Mouse (Mus musculus) heart, postnatal 0 days (tissue): ENCODE data around the gene Hist1h4m. TPM values are rescaled to one million over a fixed set of nuclear protein-coding genes. Genes with fewer than 3 reads are reported as not detected.
"Not testable (repeated sequence)": the region's sequence is repeated elsewhere in the genome, so short reads cannot be mapped to it uniquely, and the experiment has no call there.

Experiments
- ATAC-seq: fragments of 200-750 bp; cut with Nextera tagmentation; 2 replicates; pipeline ENCODE4 v1.8.0; 2017; ENCODE audit warnings: low read depth, moderate number of reproducible peaks, moderate library complexity; ENCODE audit not compliant: insufficient read depth
- DNase-seq: peaks from one replicate; pipeline ENCODE4 v3.0.0-alpha.2; 2016; ENCODE audit warnings: low spot score
- H3K27ac ChIP-seq: fragments of 300-500 bp; sonication (generic); 2 replicates; pipeline ENCODE4 v1.5.1; 2014; ENCODE audit warnings: low read depth, mild to moderate bottlenecking
- H3K27me3 ChIP-seq: fragments of 300-500 bp; sonication (generic); 2 replicates; pipeline ENCODE4 v1.6.1; 2014; ENCODE audit warnings: low read length, mixed read lengths; ENCODE audit not compliant: control insufficient read depth, insufficient read depth
- H3K36me3 ChIP-seq: fragments of 300-500 bp; sonication (generic); replicated peaks from 2 replicates; pipeline ENCODE4 v1.6.1; 2014; ENCODE audit warnings: low read length, mixed read lengths; ENCODE audit not compliant: control insufficient read depth, insufficient read depth
- H3K4me1 ChIP-seq: fragments of 300-500 bp; sonication (generic); 2 replicates; pipeline ENCODE4 v1.6.1; 2014; ENCODE audit warnings: antibody characterized with exemption; ENCODE audit not compliant: control insufficient read depth, insufficient read depth
- H3K4me2 ChIP-seq: fragments of 300-500 bp; sonication (generic); 2 replicates; pipeline ENCODE4 v1.6.1; 2014; ENCODE audit warnings: low read depth, mild to moderate bottlenecking, low read length, moderate library complexity
- H3K4me3 ChIP-seq: fragments of 300-500 bp; sonication (generic); 2 replicates; pipeline ENCODE4 v1.5.1; 2014; ENCODE audit warnings: low read depth, low read length
- H3K9ac ChIP-seq: fragments of 300-500 bp; sonication (generic); replicated peaks from 2 replicates; pipeline ENCODE4 v1.6.1; 2014; ENCODE audit warnings: low read depth, low read length, mixed read lengths
- H3K9me3 ChIP-seq: fragments of 300-500 bp; sonication (generic); replicated peaks from 2 replicates; pipeline ENCODE4 v1.6.1; 2016; ENCODE audit warnings: low read length; ENCODE audit not compliant: control insufficient read depth
- CTCF ChIP-seq: IDR thresholded peaks from 2 replicates; pipeline ENCODE4 v1.5.1; 2016; ENCODE audit warnings: antibody characterized with exemption, control low read depth, low read depth
- EP300 ChIP-seq: IDR thresholded peaks from 2 replicates; pipeline ENCODE4 v1.6.1; 2016; ENCODE audit warnings: antibody characterized with exemption, low read depth
- WGBS: fragments of 180-500 bp; shearing (Covaris S2); extraction: QIAGEN DNeasy Blood & Tissue Kit; methylation state at CpG from one replicate; pipeline ENCODE4 v1.1.7; 2014; 5-methylcytosine and 5-hydroxymethylcytosine counted together
- polyA plus RNA-seq: library from polyadenylated mRNA; unstranded; fragments of >200 nt; fragmentation: Nextera tagmentation; extraction: Ambion mirVana; gene quantifications from 2 replicates; pipeline ENCODE4 v1.2.1, GENCODE M21; 2015
- total RNA-seq: library from RNA; depleted of rRNA; stranded (reverse); fragments of >200 nt; gene quantifications from 2 replicates; pipeline ENCODE4 v1.2.3, GENCODE M21; 2014; ENCODE audit warnings: low replicate concordance

Gene Hist1h4m
- total and polyA plus RNA-seq, 2 experiments from 2014 or later: 2.7 TPM; not detected in 1

DNA sequence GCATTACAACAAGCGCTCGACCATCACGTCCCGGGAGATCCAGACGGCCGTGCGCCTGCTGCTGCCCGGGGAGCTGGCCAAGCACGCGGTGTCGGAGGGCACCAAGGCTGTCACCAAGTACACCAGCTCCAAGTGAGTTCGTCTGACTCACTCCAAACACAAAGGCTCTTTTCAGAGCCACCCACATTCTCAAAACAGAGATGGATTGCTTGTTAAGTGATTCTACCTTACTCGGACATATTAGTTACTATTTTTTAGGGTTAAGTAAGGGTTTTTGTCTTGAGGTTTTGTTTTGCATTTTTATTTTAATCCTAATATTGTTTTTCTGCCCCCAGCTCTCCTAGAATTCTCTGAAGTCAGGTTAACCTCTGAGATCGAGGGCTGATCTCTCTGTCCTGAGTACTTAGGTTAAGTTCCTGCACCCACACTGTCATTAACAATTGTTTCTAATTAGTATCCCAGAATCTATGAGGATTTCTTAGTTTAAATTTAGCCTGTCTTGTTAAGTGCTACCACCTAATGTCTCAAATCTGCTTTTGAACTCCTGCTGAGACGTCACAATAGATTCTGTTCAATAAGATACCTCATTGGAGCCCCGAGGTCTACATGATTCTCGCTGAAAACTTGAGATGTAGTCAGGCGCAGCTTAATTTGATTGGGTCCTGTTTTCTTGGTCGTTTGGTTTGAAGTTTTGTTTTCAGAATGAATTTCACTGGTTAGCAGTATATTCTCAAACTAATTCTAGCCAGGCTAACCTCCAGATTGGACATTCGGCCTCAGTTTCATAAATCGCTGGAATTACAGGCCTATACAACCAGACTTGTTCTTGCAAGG, 23.6 kb upstream of the Hist1h4m start:
- Histone ChIP-seq H3K36me3 (no peaks in the 10 kb centered on the region), H3K27me3 (no peaks in the 10 kb centered on the region), H3K4me2 (peak overlapping the region; percentile 50), H3K4me1 (peaks cover 30% of the 10 kb centered on the region), H3K9ac (no peak overlapping the region; the same call in 1 of the 2 replicates), H3K4me3 (peak overlapping the region; percentile 45; the same call in 1 of the 2 replicates), H3K9me3 (no peaks in the 10 kb centered on the region), H3K27ac (peak overlapping the region; percentile 77)
- ATAC-seq (peak; percentile 13; the same call in 1 of the 2 replicates), DNase-seq (no peak)
- 37% methylated on average over 14 of the region's 21 CpGs for WGBS
- no peak for TF ChIP-seq EP300
- no peak for TF ChIP-seq CTCF

DNA sequence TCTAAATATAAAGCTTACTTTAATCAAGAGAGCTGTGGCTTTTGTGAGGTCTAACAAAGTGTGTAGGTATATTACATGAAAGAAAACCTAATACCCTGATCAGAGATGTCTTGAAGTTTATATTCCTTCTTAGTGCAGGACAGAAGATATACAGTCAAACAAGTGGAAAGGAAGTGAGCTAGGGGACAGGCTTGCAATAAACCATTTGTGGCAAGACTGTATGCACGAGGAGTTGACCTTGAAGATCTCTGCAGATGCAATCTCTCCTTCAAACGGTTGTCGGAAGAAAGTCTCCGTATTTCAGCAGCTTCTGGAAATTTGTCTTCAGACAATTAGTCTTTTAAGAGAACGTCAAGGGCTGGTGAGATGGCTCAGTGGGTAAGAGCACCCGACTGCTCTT, 21.6 kb upstream of the Hist1h4m start:
- DNase-seq (no peak), ATAC-seq (no peak)
- Histone ChIP-seq H3K27ac (no peak overlapping the region), H3K4me2 (no peak overlapping the region), H3K9me3 (no peaks in the 10 kb centered on the region), H3K9ac (no peak overlapping the region), H3K36me3 (no peaks in the 10 kb centered on the region), H3K27me3 (no peaks in the 10 kb centered on the region), H3K4me1 (peaks cover 24% of the 10 kb centered on the region), H3K4me3 (no peak overlapping the region)
- WGBS: 57% methylated on average over 6 of the region's 6 CpGs
- no peak for TF ChIP-seq CTCF
- no peak for TF ChIP-seq EP300

DNA sequence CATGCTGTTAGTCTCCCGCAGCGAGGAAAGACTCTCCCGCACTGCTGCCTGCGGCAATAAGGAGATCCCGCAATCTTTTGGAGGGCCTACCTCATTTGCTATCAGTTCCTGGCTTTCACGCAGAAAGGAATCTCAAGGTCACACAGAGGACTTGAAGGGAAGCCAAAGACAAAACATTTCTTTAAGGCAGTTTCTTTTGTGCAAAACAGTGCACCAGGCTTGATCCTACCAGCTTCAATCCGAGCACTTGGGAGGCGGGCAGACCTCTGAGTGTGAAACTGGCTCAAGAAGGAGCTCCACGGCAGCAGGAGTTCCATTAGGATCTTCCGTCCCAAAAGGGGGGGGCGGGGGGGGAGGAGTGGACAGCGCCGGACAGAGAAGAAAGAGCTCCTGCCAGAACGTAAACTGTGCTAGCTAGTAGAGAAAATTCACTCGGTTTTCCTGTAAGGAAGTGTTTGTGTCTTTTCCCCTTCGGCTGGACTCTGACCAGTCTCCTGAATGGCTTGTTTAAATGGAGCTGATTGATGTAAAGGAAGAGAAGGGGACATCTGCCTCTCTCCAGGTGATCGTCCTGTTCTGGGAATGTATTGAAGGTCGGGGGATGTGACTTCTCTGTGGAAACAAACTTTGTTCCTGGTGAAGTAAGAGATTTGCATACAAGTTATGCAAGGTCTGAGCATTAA, 20.8 kb upstream of the Hist1h4m start:
- Histone ChIP-seq H3K27ac (no peak overlapping the region), H3K9me3 (no peaks in the 10 kb centered on the region), H3K4me2 (peak overlapping the region; percentile 60), H3K9ac (peak overlapping the region; percentile 18), H3K27me3 (no peaks in the 10 kb centered on the region), H3K4me3 (peak overlapping the region; percentile 30), H3K36me3 (no peaks in the 10 kb centered on the region), H3K4me1 (peaks cover 22% of the 10 kb centered on the region)
- ATAC-seq (no peak), DNase-seq (peak; percentile 18)
- TF ChIP-seq EP300 (no peak), CTCF (no peak)
- 7% methylated on average over 18 of the region's 18 CpGs for WGBS

DNA sequence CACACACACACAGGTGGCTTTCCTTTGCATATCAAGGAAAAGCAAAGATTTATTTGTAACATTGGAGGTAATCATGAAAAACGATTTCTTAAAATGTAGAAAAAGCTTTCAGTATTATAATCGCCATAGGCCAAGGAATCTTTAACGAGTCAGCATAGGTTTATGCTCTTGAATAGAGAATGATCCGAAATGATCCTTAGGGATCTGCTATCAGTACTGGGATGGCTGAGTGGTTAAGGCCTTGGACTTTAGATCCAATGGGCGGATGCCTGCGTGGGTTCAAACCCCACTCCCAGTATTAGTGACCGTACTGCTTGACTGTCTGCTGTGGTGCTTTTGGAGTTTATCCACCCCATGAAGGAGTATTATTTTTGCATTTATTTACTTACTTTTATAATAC, 16.0 kb upstream of the Hist1h4m start:
- TF ChIP-seq CTCF (no peak), EP300 (no peak)
- Histone ChIP-seq H3K4me1 (peaks cover 5% of the 10 kb centered on the region; the same call in 1 of the 2 replicates), H3K9ac (no peak overlapping the region), H3K9me3 (no peaks in the 10 kb centered on the region), H3K36me3 (no peaks in the 10 kb centered on the region), H3K4me3 (no peak overlapping the region), H3K4me2 (no peak overlapping the region), H3K27ac (no peak overlapping the region), H3K27me3 (no peaks in the 10 kb centered on the region)
- ATAC-seq (no peak), DNase-seq (no peak)
- 87% methylated on average over 7 of the region's 7 CpGs for WGBS

DNA sequence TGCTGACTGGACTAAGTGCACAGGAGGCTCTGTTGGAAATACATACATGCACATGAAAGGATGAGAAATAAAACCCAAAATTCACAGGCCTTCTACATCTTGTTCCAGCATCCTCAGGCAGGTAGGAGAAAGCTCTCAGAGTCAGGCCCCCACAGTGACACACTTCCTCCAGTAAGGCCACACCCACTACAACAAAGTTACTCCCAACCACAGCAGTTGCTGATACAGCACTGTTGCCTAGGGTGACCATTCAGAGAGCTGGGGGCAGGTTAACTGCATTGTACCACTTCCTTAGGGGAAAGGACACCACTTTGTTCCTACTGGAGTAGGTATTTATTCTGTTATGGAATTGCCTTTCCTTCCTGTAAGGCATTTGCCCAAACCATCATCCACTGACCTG, 14.4 kb upstream of the Hist1h4m start:
- H3K4me1 ChIP-seq, H3K4me3 ChIP-seq, H3K27me3 ChIP-seq, H3K4me2 ChIP-seq, ATAC-seq, DNase-seq, H3K9me3 ChIP-seq, H3K36me3 ChIP-seq, H3K27ac ChIP-seq, H3K9ac ChIP-seq: not testable (repeated sequence)

DNA sequence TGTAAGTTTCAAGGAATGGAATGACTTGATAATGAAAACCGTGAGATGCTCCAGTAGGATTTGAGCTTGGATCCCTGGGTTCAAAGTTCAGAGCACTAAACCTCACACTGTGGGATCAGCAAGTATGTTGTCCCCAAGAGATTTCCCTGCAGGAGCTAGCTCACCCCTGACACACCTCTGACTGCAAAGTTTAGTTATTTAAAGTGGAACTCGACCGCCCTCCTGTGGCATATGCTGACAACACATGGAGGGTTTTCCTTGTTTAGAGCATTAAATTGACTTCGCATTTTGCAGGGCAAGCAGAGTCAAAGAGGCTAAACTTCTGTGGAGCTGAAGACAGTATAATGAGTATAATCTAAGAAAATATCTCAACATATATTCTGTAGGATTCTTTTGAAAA, 8.5 kb upstream of the Hist1h4m start:
- ATAC-seq: peak; percentile 66; the same call in 1 of the 2 replicates
- H3K4me1 ChIP-seq, H3K4me3 ChIP-seq, H3K36me3 ChIP-seq, DNase-seq, H3K4me2 ChIP-seq, H3K9me3 ChIP-seq, H3K27me3 ChIP-seq, H3K9ac ChIP-seq, H3K27ac ChIP-seq: not testable (repeated sequence)
- WGBS: no CpG with 5 or more reads among the region's 4 CpGs

DNA sequence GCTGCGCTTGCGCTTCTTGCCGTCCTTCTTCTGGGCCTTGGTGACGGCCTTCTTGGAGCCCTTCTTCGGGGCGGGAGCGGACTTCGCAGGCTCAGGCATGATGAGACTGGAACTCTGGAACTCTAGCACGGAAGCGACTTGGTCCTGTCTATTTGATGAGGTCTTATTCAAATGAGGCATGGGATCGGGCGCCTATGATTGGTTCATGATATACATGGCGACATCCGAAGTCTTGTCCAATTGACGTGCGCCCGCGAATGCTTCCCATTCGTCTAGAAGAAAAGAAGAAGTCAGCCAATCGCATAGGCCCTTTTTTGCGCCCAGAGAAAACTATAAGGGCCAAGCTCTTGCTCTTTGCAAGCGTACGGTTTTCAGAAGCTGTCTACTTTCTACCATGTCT, 1.5 kb upstream of the Hist1h4m start, which contains the start of the genes Hist1h2bq and Hist1h2ao:
Gene Hist1h2bq (minus strand): TSS at position 125 of the 400 bp plus-strand sequence.
Gene Hist1h2ao (plus strand): TSS at position 393 of the 400 bp plus-strand sequence.
- not testable (repeated sequence) for H3K4me1 ChIP-seq, H3K9me3 ChIP-seq, H3K27ac ChIP-seq, H3K9ac ChIP-seq, H3K27me3 ChIP-seq, DNase-seq, H3K4me2 ChIP-seq, H3K36me3 ChIP-seq, H3K4me3 ChIP-seq
- peak; percentile 95 for ATAC-seq
- no CpG with 5 or more reads among the region's 23 CpGs for WGBS

DNA sequence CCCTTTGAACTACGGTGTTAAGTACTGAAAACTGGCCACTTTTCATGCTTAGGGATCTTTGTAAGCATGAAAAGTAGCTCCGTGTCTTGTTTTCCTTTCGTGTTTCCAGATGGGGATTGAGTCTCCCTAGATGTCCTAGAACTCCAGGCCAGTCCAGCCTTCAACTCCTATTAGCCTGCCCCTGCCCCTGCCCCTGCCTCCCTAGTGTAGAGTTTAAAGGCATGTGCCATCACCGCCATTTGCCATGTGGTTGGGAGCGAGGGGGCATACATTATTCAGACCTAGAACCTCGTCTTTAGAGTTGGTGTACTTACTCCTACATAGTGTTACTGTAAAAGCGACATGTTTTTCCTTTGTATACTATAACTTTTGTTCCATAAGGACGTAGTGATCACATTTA, 472 bp upstream of the Hist1h4m start:
- DNase-seq, H3K27me3 ChIP-seq, H3K4me2 ChIP-seq, H3K9ac ChIP-seq, H3K9me3 ChIP-seq, H3K4me3 ChIP-seq, H3K36me3 ChIP-seq, H3K27ac ChIP-seq, H3K4me1 ChIP-seq, ATAC-seq: not testable (repeated sequence)
- no CpG with 5 or more reads among the region's 8 CpGs for WGBS
